Mouse (Mus musculus) bone marrow macrophage, adult 2 months (primary cell): ENCODE results near the gene Cfap58.

Source experiments
- CTCF ChIP-seq: IDR thresholded peaks from 2 replicates; pipeline ENCODE4 v1.5.1; 2012; ENCODE audit warnings: low read depth, mild to moderate bottlenecking, low read length, moderate library complexity
- POLR2A ChIP-seq: IDR thresholded peaks from 2 replicates; pipeline ENCODE4 v1.6.1; 2012; ENCODE audit warnings: mild to moderate bottlenecking, low read depth, low read length, borderline replicate concordance

DNA sequence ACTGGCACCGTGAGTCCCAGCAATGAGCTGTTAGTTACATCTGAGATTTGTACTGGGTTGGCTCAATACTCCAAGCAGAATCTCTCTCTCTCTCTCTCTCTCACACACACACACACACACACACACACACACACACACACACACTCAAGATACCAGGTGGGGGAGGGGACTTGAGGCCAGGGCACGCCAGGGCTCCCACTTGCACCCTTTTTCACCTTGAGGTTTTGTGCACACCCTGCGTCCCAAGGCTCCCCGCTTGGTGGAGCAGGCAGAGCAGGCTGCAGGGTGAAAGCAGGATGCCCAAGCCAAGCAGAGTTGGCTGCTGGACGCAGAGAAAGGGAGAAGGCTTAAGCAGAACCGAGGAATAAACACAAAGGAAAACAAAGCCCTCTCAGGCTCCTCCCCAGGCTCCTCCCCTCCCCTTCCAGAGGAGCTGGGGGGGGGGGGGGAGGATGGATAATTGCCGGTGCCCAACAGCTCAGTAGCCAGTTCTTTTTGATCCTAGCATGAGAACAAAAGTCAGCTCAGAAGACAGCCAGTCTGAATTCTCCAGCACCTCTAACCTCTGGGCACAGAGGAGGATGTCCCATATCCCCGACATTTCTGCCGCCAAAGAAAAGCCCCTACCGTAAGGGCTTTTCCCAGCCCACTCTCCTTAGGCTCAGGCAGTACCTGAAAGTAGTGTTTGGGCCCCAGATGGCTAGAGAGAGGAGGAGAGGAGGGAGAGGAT, 27.9 kb upstream of the Cfap58 start:
- TF ChIP-seq POLR2A = no peak
- no peak for TF ChIP-seq CTCF
